Mouse (Mus musculus) hindbrain, embryonic 12.5 days (tissue): Measurements from ENCODE around the gene Cacnb1. TPM values are rescaled to one million over a fixed set of nuclear protein-coding genes. Genes with fewer than 3 reads are reported as not detected.

Source experiments
- ATAC-seq: fragments of 200-750 bp; cut with Nextera tagmentation; 2 replicates; pipeline ENCODE4 v1.8.0; 2017; ENCODE audit warnings: moderate TSS enrichment; ENCODE audit not compliant: low FRiP score
- H3K27ac ChIP-seq: fragments of 300-500 bp; sonication (generic); 2 replicates; pipeline ENCODE4 v1.5.1; 2016; ENCODE audit warnings: mild to moderate bottlenecking
- H3K27me3 ChIP-seq: fragments of 300-500 bp; sonication (generic); 2 replicates; pipeline ENCODE4 v1.6.1; 2016; ENCODE audit warnings: mild to moderate bottlenecking
- H3K36me3 ChIP-seq: fragments of 300-500 bp; sonication (generic); 2 replicates; pipeline ENCODE4 v1.6.1; 2016; ENCODE audit warnings: mild to moderate bottlenecking
- H3K4me1 ChIP-seq: fragments of 300-500 bp; sonication (generic); 2 replicates; pipeline ENCODE4 v1.6.1; 2016
- H3K4me2 ChIP-seq: fragments of 300-500 bp; sonication (generic); replicated peaks from 2 replicates; pipeline ENCODE4 v1.6.1; 2016; ENCODE audit warnings: mild to moderate bottlenecking
- H3K4me3 ChIP-seq: fragments of 300-500 bp; sonication (generic); 2 replicates; pipeline ENCODE4 v1.5.1; 2016; ENCODE audit warnings: mild to moderate bottlenecking
- H3K9ac ChIP-seq: fragments of 300-500 bp; sonication (generic); 2 replicates; pipeline ENCODE4 v1.6.1; 2016; ENCODE audit warnings: mild to moderate bottlenecking, moderate library complexity
- H3K9me3 ChIP-seq: fragments of 300-500 bp; sonication (generic); replicated peaks from 2 replicates; pipeline ENCODE4 v1.6.1; 2016; ENCODE audit warnings: mild to moderate bottlenecking
- WGBS: fragments of 180-500 bp; shearing (Covaris S2); methylation state at CpG from one replicate; pipeline ENCODE4 v1.1.7; 2016; 5-methylcytosine and 5-hydroxymethylcytosine counted together
- polyA plus RNA-seq: library from polyadenylated mRNA; unstranded; fragments of >200 nt; fragmentation: Nextera tagmentation; extraction: Ambion mirVana; gene quantifications from 2 replicates; pipeline ENCODE4 v1.2.1, GENCODE M21; 2016

The Cacnb1 gene
- polyA plus RNA-seq, 1 experiment from 2014 or later = 39.6 TPM

DNA sequence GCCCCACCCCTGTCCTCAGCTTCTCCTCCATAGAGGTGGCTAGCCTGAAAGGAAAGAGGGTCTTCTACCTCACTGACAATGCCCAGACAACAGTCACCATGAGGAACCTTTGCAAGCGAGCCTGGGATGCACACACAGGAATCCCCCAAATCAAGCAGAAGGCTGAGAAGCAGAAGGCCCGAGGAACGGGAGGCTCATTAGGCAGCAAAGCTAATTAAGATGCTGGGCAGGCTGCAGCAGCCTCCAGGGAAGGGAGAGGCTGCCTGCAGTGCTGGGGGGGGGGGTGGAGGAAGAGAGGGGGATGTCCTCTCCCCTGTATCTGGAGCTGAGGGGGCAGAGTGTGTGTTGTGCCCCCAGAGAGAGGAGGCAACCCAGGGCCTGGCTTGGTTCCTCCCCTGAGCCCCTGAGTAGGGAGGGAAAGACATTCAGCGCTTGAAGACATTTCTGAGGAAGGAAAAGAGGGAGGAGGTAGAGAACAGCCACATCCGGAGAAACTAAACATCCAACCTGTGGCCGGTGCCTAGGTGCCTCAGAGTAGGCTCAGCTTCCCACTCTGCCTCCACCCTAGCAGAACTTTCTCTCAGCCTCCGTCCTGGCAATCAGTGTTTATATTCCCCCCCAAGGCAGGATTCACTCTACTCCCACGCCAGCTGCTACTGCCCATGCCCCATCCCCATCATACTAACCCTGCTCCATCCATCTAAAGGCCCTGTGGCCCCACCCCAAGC is 2.8 kb downstream of the Cacnb1 start:
- Histone ChIP-seq H3K4me3 (peak overlapping the region; percentile 56), H3K9ac (peak overlapping the region; percentile 53), H3K27ac (peak overlapping the region; percentile 83), H3K4me2 (peak overlapping the region; percentile 78), H3K27me3 (no peaks in the 10 kb centered on the region), H3K9me3 (no peaks in the 10 kb centered on the region), H3K4me1 (peaks cover 45% of the 10 kb centered on the region), H3K36me3 (peaks cover 32% of the 10 kb centered on the region)
- 22% methylated on average over 8 of the region's 8 CpGs for WGBS
- peak; percentile 27; the same call in 1 of the 2 replicates for ATAC-seq

DNA sequence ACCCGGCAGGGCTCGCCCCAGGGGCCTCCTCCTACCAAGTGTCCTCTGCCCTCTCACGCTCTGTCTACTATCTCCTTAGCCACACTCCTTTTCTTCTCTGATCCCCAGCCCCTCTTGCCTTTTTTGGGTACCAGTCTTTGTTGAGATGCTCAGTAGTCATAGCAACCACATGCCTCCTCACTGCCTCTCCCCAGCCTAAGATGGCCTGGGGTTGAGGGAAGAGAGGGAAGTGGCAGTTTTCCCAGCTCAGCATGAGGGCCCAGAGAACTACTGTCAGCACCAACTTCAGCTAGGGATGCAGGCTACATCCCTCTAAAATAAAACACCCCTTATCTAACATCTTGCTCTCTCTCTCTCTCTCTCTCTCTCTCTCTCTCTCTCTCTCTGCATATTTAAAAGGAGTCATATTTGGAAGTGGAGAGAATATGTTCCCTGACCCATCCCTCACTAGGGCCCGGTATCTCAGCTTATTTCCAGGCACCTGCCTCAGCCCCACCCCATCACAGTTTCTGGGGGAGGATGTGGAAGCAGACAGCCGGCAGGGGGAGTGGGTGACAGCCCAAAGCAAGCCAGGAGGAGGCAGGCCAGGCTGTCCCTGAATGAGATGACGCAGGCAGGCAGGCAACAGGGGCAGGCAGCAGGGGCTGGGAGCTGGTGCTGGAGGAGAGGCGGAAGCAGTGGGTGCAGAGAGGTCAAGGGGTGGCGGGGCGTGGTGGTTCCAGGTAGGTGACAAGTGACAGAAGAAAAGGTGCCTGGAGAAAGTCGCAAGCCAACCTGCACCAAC is 3.8 kb downstream of the Cacnb1 start:
- H3K4me1 ChIP-seq = peaks cover 45% of the 10 kb centered on the region
- no peak for ATAC-seq
- 21% methylated on average over 10 of the region's 10 CpGs for WGBS
- no peaks in the 10 kb centered on the region for H3K9me3 ChIP-seq
- H3K9ac ChIP-seq = peak overlapping the region; percentile 53
- no peaks in the 10 kb centered on the region for H3K27me3 ChIP-seq
- 0 out of 2 replicates have a peak overlapping the region, but pooled peaks have one; percentile 2 for H3K4me3 ChIP-seq
- H3K27ac ChIP-seq = peak overlapping the region; percentile 83
- H3K36me3 ChIP-seq = peaks cover 40% of the 10 kb centered on the region
- peak overlapping the region; percentile 78 for H3K4me2 ChIP-seq

DNA sequence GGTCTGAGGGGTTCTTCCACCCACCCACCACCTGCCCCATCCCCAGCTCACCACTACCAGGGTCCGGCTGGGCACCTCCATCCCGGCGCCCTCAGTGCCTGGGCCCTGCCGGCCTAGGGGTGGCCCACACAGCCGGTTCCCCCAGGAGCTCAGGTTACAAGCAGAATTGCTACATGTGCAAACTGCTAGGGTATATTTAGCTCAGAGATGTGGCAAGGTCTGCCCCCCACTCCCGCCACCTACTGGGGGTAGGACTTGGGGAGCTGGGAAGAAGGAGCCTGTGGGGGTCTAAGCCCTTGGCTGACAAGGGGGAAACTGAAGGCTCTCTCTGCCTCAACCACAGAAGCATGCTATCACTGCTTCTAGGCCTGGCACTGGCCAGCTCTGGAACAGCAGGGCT is 4.6 kb downstream of the Cacnb1 start:
- no peak overlapping the region for H3K4me3 ChIP-seq
- no peak for ATAC-seq
- H3K4me2 ChIP-seq = no peak overlapping the region
- no peaks in the 10 kb centered on the region for H3K27me3 ChIP-seq
- 75% methylated on average over 6 of the region's 6 CpGs for WGBS
- H3K9me3 ChIP-seq = no peaks in the 10 kb centered on the region
- peaks cover 42% of the 10 kb centered on the region for H3K36me3 ChIP-seq
- peaks cover 41% of the 10 kb centered on the region for H3K4me1 ChIP-seq
- H3K27ac ChIP-seq = no peak overlapping the region
- H3K9ac ChIP-seq = 0 out of 2 replicates have a peak overlapping the region, but pooled peaks have one; percentile 10

DNA sequence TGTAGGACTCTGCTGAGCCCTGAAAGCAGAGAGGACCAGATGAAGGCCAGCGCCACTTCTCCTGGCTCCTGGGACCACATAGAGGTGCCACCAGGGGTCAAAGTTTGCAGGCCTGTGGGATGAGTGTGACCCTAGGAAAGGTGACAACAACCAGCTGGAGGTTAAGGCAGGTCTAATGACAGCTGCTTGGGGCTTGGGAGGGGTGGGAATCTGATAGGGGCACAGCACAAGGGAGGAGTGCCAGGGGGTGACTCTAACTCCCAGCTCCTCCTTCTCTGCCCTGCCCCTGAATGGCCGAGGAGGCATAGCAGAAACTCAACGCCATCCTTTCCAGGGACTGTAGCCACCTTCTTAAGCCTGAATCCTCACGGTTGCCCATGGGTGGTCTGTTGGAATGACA is 6.0 kb downstream of the Cacnb1 start:
- Histone ChIP-seq H3K4me3 (no peak overlapping the region), H3K36me3 (peaks cover 51% of the 10 kb centered on the region), H3K4me1 (peaks cover 44% of the 10 kb centered on the region), H3K27me3 (no peaks in the 10 kb centered on the region), H3K9me3 (no peaks in the 10 kb centered on the region), H3K27ac (no peak overlapping the region), H3K4me2 (no peak overlapping the region), H3K9ac (no peak overlapping the region)
- ATAC-seq = no peak
- 69% methylated on average over 4 of the region's 4 CpGs for WGBS

DNA sequence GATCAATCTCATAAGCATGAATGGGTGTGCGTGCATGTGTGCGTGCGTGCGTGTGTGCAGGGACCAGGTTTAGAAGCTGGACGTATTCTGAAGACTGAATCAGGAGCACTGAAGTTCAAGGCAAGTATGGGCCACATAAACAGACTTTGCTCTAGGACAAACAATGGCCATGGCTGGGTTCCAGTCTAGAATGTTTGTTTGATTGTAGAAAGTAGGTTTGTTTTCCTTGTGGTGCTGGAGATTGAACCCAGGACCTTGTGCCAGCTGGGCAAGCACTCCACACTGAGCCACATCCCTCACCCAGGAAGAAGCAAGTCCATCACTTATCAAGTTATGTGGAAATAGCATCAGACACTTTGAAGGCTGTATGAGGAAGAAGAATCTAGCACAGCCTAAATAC is 6.7 kb downstream of the Cacnb1 start:
- H3K36me3 ChIP-seq = peaks cover 51% of the 10 kb centered on the region
- no peak overlapping the region for H3K4me3 ChIP-seq
- no peak overlapping the region for H3K4me2 ChIP-seq
- peaks cover 38% of the 10 kb centered on the region for H3K4me1 ChIP-seq
- ATAC-seq = no peak
- no peak overlapping the region for H3K27ac ChIP-seq
- H3K9ac ChIP-seq = no peak overlapping the region
- 91% methylated on average over 5 of the region's 5 CpGs for WGBS
- no peaks in the 10 kb centered on the region for H3K27me3 ChIP-seq
- no peaks in the 10 kb centered on the region for H3K9me3 ChIP-seq

DNA sequence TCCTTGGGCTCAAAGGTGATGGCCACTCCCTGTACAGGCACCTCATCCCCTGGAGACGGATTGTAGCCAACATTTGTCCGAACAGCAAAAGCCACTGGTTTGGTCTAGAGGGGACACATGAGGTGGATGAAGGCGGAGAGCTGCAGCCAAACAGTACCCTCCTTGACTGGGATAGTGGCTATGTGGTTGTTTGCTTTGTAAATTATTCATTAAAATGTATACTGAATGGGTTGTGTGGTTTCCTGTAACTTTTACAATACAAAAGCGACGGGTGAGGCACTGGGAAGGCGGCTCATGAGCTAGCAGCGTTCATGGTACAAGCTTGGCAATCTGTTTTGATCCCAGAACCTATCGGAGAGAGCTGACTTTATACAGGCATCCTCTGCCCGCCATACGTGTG is 10.0 kb downstream of the Cacnb1 start:
- no peak overlapping the region for H3K27ac ChIP-seq
- no peak overlapping the region for H3K9ac ChIP-seq
- ATAC-seq = no peak
- H3K27me3 ChIP-seq = no peaks in the 10 kb centered on the region
- no peaks in the 10 kb centered on the region for H3K9me3 ChIP-seq
- 86% methylated on average over 10 of the region's 10 CpGs for WGBS
- H3K4me2 ChIP-seq = no peak overlapping the region
- H3K36me3 ChIP-seq = peaks cover 74% of the 10 kb centered on the region
- H3K4me1 ChIP-seq = peaks cover 7% of the 10 kb centered on the region; the same call in 1 of the 2 replicates
- H3K4me3 ChIP-seq = no peak overlapping the region

DNA sequence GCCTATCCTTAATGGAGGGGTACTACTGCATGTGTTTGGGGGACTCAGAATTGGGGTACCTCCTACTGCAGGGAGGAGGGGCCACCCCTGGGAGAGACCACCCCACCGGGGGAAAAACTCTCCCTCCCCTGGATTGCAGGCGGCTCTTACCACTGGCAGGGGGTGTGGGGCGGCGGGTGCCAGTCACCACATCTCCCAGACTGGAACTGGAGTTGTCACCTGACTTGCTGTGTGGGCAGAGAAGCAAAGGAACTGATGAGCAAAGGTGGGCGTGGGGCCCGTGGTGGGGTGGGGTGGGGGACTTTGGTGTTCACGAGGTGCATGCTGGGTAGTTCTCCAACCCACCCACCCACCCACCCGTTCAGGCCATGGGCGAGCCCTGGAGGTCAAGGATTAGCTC is 11.1 kb downstream of the Cacnb1 start:
- Histone ChIP-seq H3K9me3 (no peaks in the 10 kb centered on the region), H3K4me3 (no peak overlapping the region), H3K9ac (no peak overlapping the region), H3K27ac (no peak overlapping the region), H3K27me3 (no peaks in the 10 kb centered on the region), H3K4me2 (no peak overlapping the region), H3K36me3 (peaks cover 73% of the 10 kb centered on the region), H3K4me1 (peaks cover 7% of the 10 kb centered on the region; the same call in 1 of the 2 replicates)
- ATAC-seq = no peak
- 67% methylated on average over 9 of the region's 9 CpGs for WGBS

DNA sequence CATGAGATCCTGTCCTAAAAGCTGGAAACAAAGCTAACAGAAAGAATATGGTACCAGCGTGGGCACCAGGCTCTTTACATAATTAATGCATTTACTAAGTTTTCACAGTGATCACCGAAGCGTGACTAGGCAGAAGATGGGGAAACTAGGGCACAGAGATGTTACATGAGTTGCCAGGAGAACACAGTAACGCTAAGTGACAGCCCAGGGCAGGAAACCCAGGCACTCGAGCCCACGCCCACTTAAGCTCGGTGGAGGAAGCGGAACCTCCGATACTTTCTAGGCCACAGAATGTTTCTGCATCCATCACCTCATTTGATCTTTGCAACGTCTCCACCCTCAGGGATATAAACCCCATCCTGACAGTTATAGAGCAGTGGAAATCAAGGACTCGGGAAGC is 14.7 kb downstream of the Cacnb1 start:
- H3K27me3 ChIP-seq = peaks cover 2% of the 10 kb centered on the region; the same call in 1 of the 2 replicates
- H3K36me3 ChIP-seq = peaks cover 64% of the 10 kb centered on the region
- 83% methylated on average over 11 of the region's 11 CpGs for WGBS
- no peak overlapping the region for H3K4me3 ChIP-seq
- no peak for ATAC-seq
- no peak overlapping the region for H3K9ac ChIP-seq
- no peak overlapping the region for H3K4me2 ChIP-seq
- H3K27ac ChIP-seq = no peak overlapping the region
- no peaks in the 10 kb centered on the region for H3K9me3 ChIP-seq
- H3K4me1 ChIP-seq = peaks cover 18% of the 10 kb centered on the region

DNA sequence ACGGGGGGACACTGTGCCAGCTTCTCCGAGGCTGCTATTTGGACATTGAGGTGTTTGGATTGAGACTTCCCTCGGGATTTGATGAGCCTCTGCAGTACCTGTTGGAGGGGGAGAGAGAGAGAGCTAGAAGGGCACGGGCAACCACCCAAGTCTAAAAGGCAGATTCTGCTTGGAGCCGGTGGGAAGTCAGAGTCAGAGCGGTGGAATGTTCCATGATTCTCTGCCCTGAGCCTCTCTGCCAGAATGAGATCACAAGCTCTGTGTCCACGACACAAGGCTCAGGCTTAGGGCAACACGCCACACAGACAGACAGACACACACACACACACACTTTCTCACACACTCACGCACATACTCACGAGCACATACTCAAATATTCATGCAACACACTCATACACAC is 17.1 kb downstream of the Cacnb1 start:
- Histone ChIP-seq H3K4me2 (no peak overlapping the region), H3K27me3 (peaks cover 16% of the 10 kb centered on the region), H3K27ac (no peak overlapping the region), H3K4me3 (no peak overlapping the region), H3K36me3 (peaks cover 55% of the 10 kb centered on the region), H3K4me1 (peaks cover 23% of the 10 kb centered on the region), H3K9ac (no peak overlapping the region), H3K9me3 (no peaks in the 10 kb centered on the region)
- ATAC-seq = no peak
- WGBS = 87% methylated on average over 10 of the region's 10 CpGs

DNA sequence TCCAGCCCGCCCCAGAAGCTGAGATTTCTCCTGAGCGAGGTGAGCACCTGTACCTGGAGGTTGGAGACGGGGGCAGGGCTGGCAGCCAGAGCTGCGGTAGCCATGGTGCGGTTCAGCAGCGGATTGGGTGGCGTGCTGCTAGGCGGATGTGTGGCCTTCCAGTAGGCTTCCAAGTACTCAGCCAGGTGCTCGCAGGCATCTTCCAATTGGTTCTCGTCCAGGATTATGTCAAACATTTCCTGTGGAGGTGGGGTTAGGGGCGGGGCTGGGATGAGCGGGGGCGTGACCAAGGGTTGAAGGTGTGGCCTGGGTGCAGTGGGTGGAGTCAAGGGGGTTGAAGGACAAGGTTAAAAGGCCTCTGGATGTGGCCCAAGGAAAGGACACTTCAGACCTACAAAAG is 17.8 kb downstream of the Cacnb1 start:
- no peak overlapping the region for H3K9ac ChIP-seq
- H3K9me3 ChIP-seq = no peaks in the 10 kb centered on the region
- H3K27me3 ChIP-seq = peaks cover 21% of the 10 kb centered on the region
- H3K27ac ChIP-seq = no peak overlapping the region
- ATAC-seq = no peak
- H3K4me2 ChIP-seq = no peak overlapping the region
- H3K4me1 ChIP-seq = peaks cover 28% of the 10 kb centered on the region
- H3K4me3 ChIP-seq = no peak overlapping the region
- WGBS = 51% methylated on average over 13 of the region's 13 CpGs
- peaks cover 49% of the 10 kb centered on the region for H3K36me3 ChIP-seq

DNA sequence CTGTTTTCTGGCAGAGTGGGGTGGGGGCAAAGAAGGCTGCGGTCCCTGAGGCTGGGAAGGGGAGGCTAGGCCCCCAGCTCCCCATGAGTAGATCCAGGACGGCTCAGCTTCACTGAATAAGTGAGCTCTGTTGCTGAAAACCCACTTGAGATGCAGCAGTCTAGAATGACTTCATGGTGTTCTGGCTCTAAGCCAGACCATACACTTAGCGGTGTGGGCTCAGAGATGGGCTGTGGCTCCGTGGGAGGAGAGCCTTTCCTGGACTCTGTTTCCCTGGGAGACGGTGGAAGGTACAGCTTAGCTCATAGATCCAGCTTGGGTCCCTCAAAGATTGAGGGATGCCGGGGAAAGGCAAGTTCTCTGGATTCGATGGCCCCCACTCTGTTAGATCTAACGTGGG is 18.7 kb downstream of the Cacnb1 start:
- ATAC-seq = no peak
- no peaks in the 10 kb centered on the region for H3K9me3 ChIP-seq
- peaks cover 30% of the 10 kb centered on the region for H3K4me1 ChIP-seq
- no peak overlapping the region for H3K4me2 ChIP-seq
- H3K27ac ChIP-seq = no peak overlapping the region
- H3K9ac ChIP-seq = no peak overlapping the region
- H3K27me3 ChIP-seq = peaks cover 21% of the 10 kb centered on the region
- peaks cover 40% of the 10 kb centered on the region for H3K36me3 ChIP-seq
- H3K4me3 ChIP-seq = no peak overlapping the region
- 76% methylated on average over 8 of the region's 8 CpGs for WGBS

DNA sequence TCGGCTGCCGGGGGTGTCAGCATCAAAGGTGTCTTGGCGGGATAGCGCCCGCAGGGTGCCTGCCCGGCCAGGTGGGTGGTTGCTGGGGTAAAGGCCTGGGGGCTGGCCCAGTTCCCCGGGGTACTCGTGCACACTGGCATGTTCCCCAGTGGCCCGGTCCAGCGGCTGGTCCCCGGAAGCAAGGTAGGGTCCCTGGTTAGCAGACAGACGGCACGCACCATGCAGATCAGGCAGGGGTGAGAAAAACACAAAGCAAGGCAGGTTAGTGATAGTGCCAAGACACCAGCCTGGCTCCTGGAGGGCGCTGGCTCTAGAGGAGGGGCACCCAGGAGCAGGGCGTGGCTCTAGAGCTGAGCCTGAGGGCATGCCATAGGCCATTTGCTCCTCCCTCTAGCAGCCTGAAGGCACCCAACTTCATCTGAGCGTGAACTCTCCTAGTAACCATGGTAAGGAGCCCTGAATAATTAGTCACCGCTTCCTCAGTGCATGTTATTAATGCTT is 19.6 kb downstream of the Cacnb1 start:
- H3K4me3 ChIP-seq = no peak overlapping the region

More for the DNA sequence above, 19.6 kb downstream of the Cacnb1 start:
- peaks cover 21% of the 10 kb centered on the region for H3K27me3 ChIP-seq
- H3K36me3 ChIP-seq = peaks cover 31% of the 10 kb centered on the region
- no peak overlapping the region for H3K27ac ChIP-seq
- peaks cover 30% of the 10 kb centered on the region for H3K4me1 ChIP-seq
- no peak overlapping the region for H3K9ac ChIP-seq
- 0 out of 2 replicates have a peak overlapping the region, but pooled peaks have one; percentile 2 for H3K4me2 ChIP-seq
- WGBS = 41% methylated on average over 17 of the region's 17 CpGs
- ATAC-seq = peak; percentile 43; the same call in 1 of the 2 replicates
- H3K9me3 ChIP-seq = no peaks in the 10 kb centered on the region
